ENCODE assay signal across 8 mouse cellular contexts in genomic region chr11:120580190-120580589, GRCm38 (mm10). TPM values are rescaled to one million over a fixed set of nuclear protein-coding genes. Genes with fewer than 3 reads are reported as not detected.
DNase-seq lines count a peak whose midpoint lies in the region; ATAC-seq and TF ChIP-seq lines count a peak whose summit lies in the region.
"Had no signal": no experiment of that assay in that cellular context is flagged by ENCODE, and none has a peak within 500 bp of the region (broad histone marks: within the 10 kb centered on the region; RNA-seq: fewer than 3 reads in every experiment).

No protein-coding gene starts in this region.

- no peak for ATAC-seq in forebrain, embryonic 13.5 days
- no peak for ATAC-seq in lung, postnatal 0 days
- no peak for ATAC-seq in stomach, embryonic 16.5 days (ENCODE audit: insufficient read depth, low FRiP score)

- H3K9ac ChIP-seq in CH12.LX (ENCODE audit: insufficient read depth, low read depth), result peak overlapping the region; percentile 93
- peak overlapping the region; percentile 95 for H3K9ac ChIP-seq in forebrain, embryonic 13.5 days
- peak overlapping the region; percentile 86 for H3K9ac ChIP-seq in lung, postnatal 0 days (replicated peaks; ENCODE audit: low read depth)
- H3K9ac ChIP-seq in stomach, embryonic 16.5 days (ENCODE audit: low read length), result peak overlapping the region; percentile 98

- H3K4me3 ChIP-seq in CH12.LX (replicated peaks in 1 of 3; ENCODE audit: low read depth in 2 of 3, low read length in 2 of 3, poor library complexity in 1 of 3), result peak overlapping the region; percentile 77 to 99 (median 85)
- peak overlapping the region; percentile 95 for H3K4me3 ChIP-seq in forebrain, embryonic 13.5 days
- H3K4me3 ChIP-seq in lung, postnatal 0 days (ENCODE audit: low read depth, low read length), result peak overlapping the region; percentile 87
- H3K4me3 ChIP-seq in stomach, embryonic 16.5 days (replicated peaks; ENCODE audit: low read length), result peak overlapping the region; percentile 94

- H3K4me2 ChIP-seq in CH12.LX (ENCODE audit: insufficient read depth, low read depth, poor library complexity, severe bottlenecking), result peak overlapping the region; percentile 95
- H3K4me2 ChIP-seq in forebrain, embryonic 13.5 days, result peak overlapping the region; percentile 97
- H3K4me2 ChIP-seq in lung, postnatal 0 days (replicated peaks; ENCODE audit: low read depth, low read length), result peak overlapping the region; percentile 79
- peak overlapping the region; percentile 87 for H3K4me2 ChIP-seq in stomach, embryonic 16.5 days (ENCODE audit: low read depth, low read length)

- TF ChIP-seq POLR2A in CH12.LX (IDR thresholded peaks at IDR 0.05; ENCODE audit: low read depth, low read length), result no peak

- H3K4me1 ChIP-seq in CH12.LX (ENCODE audit: control insufficient read depth in 1 of 2, insufficient read depth in 2 of 2), result peaks cover 11 to 56% of the 10 kb centered on the region in 2 experiments
- H3K4me1 ChIP-seq in forebrain, embryonic 13.5 days, result peaks cover 30% of the 10 kb centered on the region
- H3K4me1 ChIP-seq in lung, postnatal 0 days (ENCODE audit: insufficient read depth, low read depth, low read length), result peaks cover 10% of the 10 kb centered on the region
- peaks cover 22% of the 10 kb centered on the region for H3K4me1 ChIP-seq in stomach, embryonic 16.5 days (ENCODE audit: control insufficient read depth, insufficient read depth, low read length)

- H3K27ac ChIP-seq in CH12.LX (ENCODE audit: insufficient read depth, low read depth), result peak overlapping the region; percentile 27; the same call in 1 of the 2 replicates
- peak overlapping the region; percentile 93 for H3K27ac ChIP-seq in forebrain, embryonic 13.5 days
- H3K27ac ChIP-seq in lung, postnatal 0 days (ENCODE audit: low read length), result peak overlapping the region; percentile 95
- H3K27ac ChIP-seq in stomach, embryonic 16.5 days (ENCODE audit: low read length), result peak overlapping the region; percentile 94

- WGBS in forebrain, embryonic 13.5 days, result 66% methylated on average over 7 of the region's 7 CpGs
- WGBS in lung, postnatal 0 days, result 41% methylated on average over 7 of the region's 7 CpGs
- WGBS in stomach, embryonic 16.5 days, result 51% methylated on average over 7 of the region's 7 CpGs

- H3K79me2 ChIP-seq in CH12.LX (replicated peaks; ENCODE audit: control insufficient read depth, extremely low read depth, insufficient read depth, poor library complexity, severe bottlenecking), result peaks cover 27% of the 10 kb centered on the region

- TF ChIP-seq RAD21 in CH12.LX (IDR thresholded peaks at IDR 0.05; ENCODE audit: low read depth, low read length), result no peak

- in situ Hi-C loops in CH12.LX (cut with MboI; ENCODE audit: low pct_ligation_motif_present, low pct_unique_long_range_greater_than_20kb, low sequenced_read_pairs), result no loop called here

- peaks cover 39 to 58% of the 10 kb centered on the region in 2 experiments for H3K36me3 ChIP-seq in CH12.LX (replicated peaks in 1 of 2; ENCODE audit: control insufficient read depth in 1 of 2, insufficient read depth in 1 of 2, low read length in 1 of 2)
- peaks cover 51% of the 10 kb centered on the region for H3K36me3 ChIP-seq in forebrain, embryonic 13.5 days (ENCODE audit: poor library complexity, severe bottlenecking)
- peaks cover 17% of the 10 kb centered on the region; the same call in 1 of the 2 replicates for H3K36me3 ChIP-seq in lung, postnatal 0 days (ENCODE audit: insufficient read depth, low read length)
- H3K36me3 ChIP-seq in stomach, embryonic 16.5 days (ENCODE audit: control insufficient read depth, insufficient read depth, low read length), result peaks cover 26% of the 10 kb centered on the region

- H3K9me3 ChIP-seq in CH12.LX (replicated peaks; ENCODE audit: low read length), result peaks cover 4% of the 10 kb centered on the region
- H3K9me3 ChIP-seq in forebrain, embryonic 13.5 days (replicated peaks), result no peaks in the 10 kb centered on the region
- no peaks in the 10 kb centered on the region for H3K9me3 ChIP-seq in lung, postnatal 0 days (ENCODE audit: low read length)
- 0 out of 2 replicates have a peak, but pooled peaks cover 5% of the 10 kb centered on the region for H3K9me3 ChIP-seq in stomach, embryonic 16.5 days (replicated peaks; ENCODE audit: control insufficient read depth, low read length)

- H3K27me3 ChIP-seq in CH12.LX (replicated peaks), result no peaks in the 10 kb centered on the region
- no peaks in the 10 kb centered on the region for H3K27me3 ChIP-seq in forebrain, embryonic 13.5 days
- H3K27me3 ChIP-seq in lung, postnatal 0 days (replicated peaks; ENCODE audit: insufficient read depth, low read length), result no peaks in the 10 kb centered on the region
- H3K27me3 ChIP-seq in stomach, embryonic 16.5 days (ENCODE audit: control insufficient read depth, insufficient read depth, low read length), result no peaks in the 10 kb centered on the region

- dilution Hi-C loops in CH12.LX (cut with MboI; ENCODE audit: extremely low pct_ligation_motif_present, extremely low pct_unique_long_range_greater_than_20kb, low sequenced_read_pairs), result no loop called here

- DNase-seq in A20 (ENCODE audit: low read depth, low spot score) (peak; percentile 70), CH12.LX (ENCODE audit: extremely low read depth) (peak; percentile 59)
- DNase-seq in kidney, adult 8-10 months, result peak; percentile 43 to 49
- DNase-seq in lung, postnatal 0 days (ENCODE audit: low spot score), result peak; percentile 40
- DNase-seq in retina, postnatal 1 day, result no peak

- no peak for TF ChIP-seq CTCF in CH12.LX (conservative IDR thresholded peaks at IDR 0.05 in 1 of 2, IDR thresholded peaks at IDR 0.05 in 1 of 2; ENCODE audit: low read depth in 2 of 2, low read length in 2 of 2)
- no peak for TF ChIP-seq CTCF in lung, postnatal 0 days (IDR thresholded peaks at IDR 0.05)

- no peak for TF ChIP-seq EP300 in CH12.LX (IDR thresholded peaks at IDR 0.05; ENCODE audit: low read length)
- TF ChIP-seq EP300 in lung, postnatal 0 days (IDR thresholded peaks at IDR 0.05), result no peak

TF ChIP-seq in CH12.LX, 34 proteins besides CTCF, POLR2A, EP300 and RAD21:
- TF ChIP-seq ZC3H11A (IDR thresholded peaks at IDR 0.05; ENCODE audit: low read depth, low read length) (no peak), USF2 (conservative IDR thresholded peaks at IDR 0.05; ENCODE audit: low read depth, low read length) (no peak), PAX5 (IDR thresholded peaks at IDR 0.05; ENCODE audit: low read length) (no peak), GABPA (IDR thresholded peaks at IDR 0.05; ENCODE audit: insufficient replicate concordance, low read depth, low read length) (no peak), RCOR1 (conservative IDR thresholded peaks at IDR 0.05; ENCODE audit: low read depth, low read length) (no peak), NELFE (IDR thresholded peaks at IDR 0.05; ENCODE audit: low read depth, low read length) (no peak), E2F4 (IDR thresholded peaks at IDR 0.05; ENCODE audit: insufficient replicate concordance, low read depth, low read length) (no peak), SMC3 (IDR thresholded peaks at IDR 0.05; ENCODE audit: low read depth, low read length) (no peak), SIN3A (IDR thresholded peaks at IDR 0.05; ENCODE audit: low read length) (no peak), NRF1 (IDR thresholded peaks at IDR 0.05; ENCODE audit: low read depth, low read length) (no peak), ELF1 (IDR thresholded peaks at IDR 0.05; ENCODE audit: low read depth, low read length) (no peak)

RNA-seq across cellular contexts. Expression of gene Arhgdia, which starts 1.2 kb away (rescaled TPM):
- total RNA-seq in CH12.LX (2012; rRNA removed), result 417 and 467 TPM in 2 replicates
- 126 and 172 TPM in 2 replicates for total RNA-seq in CH12.LX (2014; rRNA removed)
- polyA plus RNA-seq in CH12.LX (2012; ENCODE audit: insufficient read length, low read depth), result 957 and 958 TPM in 2 replicates
- 462 and 508 TPM in 2 replicates for polyA plus RNA-seq in forebrain, embryonic 13.5 days (2015; fragmentation: Nextera tagmentation; extraction: Ambion mirVana)
- 512 TPM in 2 replicates for polyA plus RNA-seq in lung, postnatal 0 days (2015; fragmentation: Nextera tagmentation; extraction: Ambion mirVana)
- polyA plus RNA-seq in stomach, embryonic 16.5 days (2015; fragmentation: Nextera tagmentation; extraction: Ambion mirVana), result 543 and 584 TPM in 2 replicates

RNA-seq across cellular contexts. Expression of gene P4hb, which starts 7.1 kb away (rescaled TPM):
- total RNA-seq in CH12.LX (2012; rRNA removed) (531 and 594 TPM in 2 replicates), CH12.LX (2014; rRNA removed) (453 and 486 TPM in 2 replicates)
- polyA plus RNA-seq in CH12.LX (2012; ENCODE audit: insufficient read length, low read depth), result 644 and 662 TPM in 2 replicates
- polyA plus RNA-seq in forebrain, embryonic 13.5 days (2015; fragmentation: Nextera tagmentation; extraction: Ambion mirVana), result 253 and 286 TPM in 2 replicates
- polyA plus RNA-seq in lung, postnatal 0 days (2015; fragmentation: Nextera tagmentation; extraction: Ambion mirVana), result 551 and 555 TPM in 2 replicates
- polyA plus RNA-seq in stomach, embryonic 16.5 days (2015; fragmentation: Nextera tagmentation; extraction: Ambion mirVana), result 1,026 and 1,183 TPM in 2 replicates

RNA-seq across cellular contexts. Expression of gene Alyref, which starts 18.0 kb away (rescaled TPM):
- total RNA-seq in CH12.LX (2012; rRNA removed), result 582 and 793 TPM in 2 replicates
- total RNA-seq in CH12.LX (2014; rRNA removed), result 358 and 361 TPM in 2 replicates
- 444 and 451 TPM in 2 replicates for polyA plus RNA-seq in CH12.LX (2012; ENCODE audit: insufficient read length, low read depth)
- polyA plus RNA-seq in forebrain, embryonic 13.5 days (2015; fragmentation: Nextera tagmentation; extraction: Ambion mirVana), result 420 and 488 TPM in 2 replicates
- polyA plus RNA-seq in lung, postnatal 0 days (2015; fragmentation: Nextera tagmentation; extraction: Ambion mirVana), result 149 and 150 TPM in 2 replicates
- 37.0 and 55.5 TPM in 2 replicates for polyA plus RNA-seq in stomach, embryonic 16.5 days (2015; fragmentation: Nextera tagmentation; extraction: Ambion mirVana)

RNA-seq across cellular contexts. Expression of gene Anapc11, which starts 18.0 kb away (rescaled TPM):
- total RNA-seq in CH12.LX (2012; rRNA removed) (108 and 114 TPM in 2 replicates), CH12.LX (2014; rRNA removed) (51.7 and 57.0 TPM in 2 replicates)
- polyA plus RNA-seq in CH12.LX (2012; ENCODE audit: insufficient read length, low read depth), result 142 and 145 TPM in 2 replicates
- polyA plus RNA-seq in forebrain, embryonic 13.5 days (2015; fragmentation: Nextera tagmentation; extraction: Ambion mirVana), result 204 and 211 TPM in 2 replicates
- 138 and 151 TPM in 2 replicates for polyA plus RNA-seq in lung, postnatal 0 days (2015; fragmentation: Nextera tagmentation; extraction: Ambion mirVana)
- polyA plus RNA-seq in stomach, embryonic 16.5 days (2015; fragmentation: Nextera tagmentation; extraction: Ambion mirVana), result 176 and 181 TPM in 2 replicates

RNA-seq across cellular contexts. Expression of gene Npb, which starts 28.1 kb away (rescaled TPM):
- total RNA-seq in CH12.LX (2012; rRNA removed) (0.55 TPM in 1 of 2 replicates, not detected in the other), CH12.LX (2014; rRNA removed) (not detected in 2 replicates)
- polyA plus RNA-seq in CH12.LX (2012; ENCODE audit: insufficient read length, low read depth), result 1.0 and 1.3 TPM in 2 replicates
- 0.50 TPM in 1 of 2 replicates, not detected in the other for polyA plus RNA-seq in forebrain, embryonic 13.5 days (2015; fragmentation: Nextera tagmentation; extraction: Ambion mirVana)
- 2.5 and 2.9 TPM in 2 replicates for polyA plus RNA-seq in lung, postnatal 0 days (2015; fragmentation: Nextera tagmentation; extraction: Ambion mirVana)
- 14.9 and 19.1 TPM in 2 replicates for polyA plus RNA-seq in stomach, embryonic 16.5 days (2015; fragmentation: Nextera tagmentation; extraction: Ambion mirVana)
- total RNA-seq: heart, postnatal 14 days had no signal

Comparison
In these comparisons a context has a peak if more than half of its experiments do, and no peak if none do; other contexts are left out.
1. H3K27ac ChIP-seq: peak in every context shown above with its lines; median percentile 95 in lung, postnatal 0 days; 94 in stomach, embryonic 16.5 days; 93 in forebrain, embryonic 13.5 days; 27 in CH12.LX.